Mouse (Mus musculus) heart, embryonic 14.5 days (tissue): ENCODE results near the gene Cobll1. TPM values are rescaled to one million over a fixed set of nuclear protein-coding genes. Genes with fewer than 3 reads are reported as not detected.
A peak's percentile ranks its signal among the peaks of the same experiment; 100 is the strongest.

Experiments used
- ATAC-seq: fragments of 200-750 bp; cut with Nextera tagmentation; 2 replicates; pipeline ENCODE4 v1.8.0; 2017; ENCODE audit warnings: low read depth, moderate TSS enrichment; ENCODE audit not compliant: insufficient number of reproducible peaks, insufficient read depth, low FRiP score
- H3K27ac ChIP-seq, 2 experiments: fragments of 200-500 bp in 1 of 2; fragments of 300-500 bp in 1 of 2; sonication (generic) in 1 of 2; replicated peaks in 1 of 2; 2 replicates each; pipeline ENCODE4 v1.5.1; 2012 to 2014; ENCODE audit warnings: low read depth in 2 of 2, low read length in 2 of 2, control low read depth in 1 of 2, mild to moderate bottlenecking in 1 of 2, mixed read lengths in 1 of 2; ENCODE audit not compliant: control insufficient read depth in 1 of 2, insufficient read depth in 1 of 2
- H3K27me3 ChIP-seq: fragments of 300-500 bp; sonication (generic); 2 replicates; pipeline ENCODE4 v1.6.1; 2014; ENCODE audit warnings: mild to moderate bottlenecking, low read length, control low read depth; ENCODE audit not compliant: control insufficient read depth, insufficient read depth
- H3K36me3 ChIP-seq: fragments of 300-500 bp; sonication (generic); 2 replicates; pipeline ENCODE4 v1.6.1; 2014; ENCODE audit warnings: mild to moderate bottlenecking, control low read depth, low read length, mixed read lengths; ENCODE audit not compliant: control insufficient read depth, insufficient read depth
- H3K4me1 ChIP-seq, 2 experiments: fragments of 200-500 bp in 1 of 2; fragments of 300-500 bp in 1 of 2; sonication (generic) in 1 of 2; 2 replicates each; pipeline ENCODE4 v1.6.1; 2012 to 2014; ENCODE audit warnings: low read length in 2 of 2, control low read depth in 1 of 2, mixed read lengths in 1 of 2; ENCODE audit not compliant: control insufficient read depth in 2 of 2, insufficient read depth in 2 of 2
- H3K4me2 ChIP-seq: fragments of 300-500 bp; sonication (generic); 2 replicates; pipeline ENCODE4 v1.6.1; 2014; ENCODE audit warnings: mild to moderate bottlenecking, low read length
- H3K4me3 ChIP-seq, 2 experiments: fragments of 200-500 bp in 1 of 2; fragments of 300-500 bp in 1 of 2; sonication (generic) in 1 of 2; 2 replicates each; pipeline ENCODE4 v1.5.1; 2012 to 2014; ENCODE audit warnings: low read length in 2 of 2, mild to moderate bottlenecking in 2 of 2, control low read depth in 1 of 2, low read depth in 1 of 2, moderate library complexity in 1 of 2; ENCODE audit not compliant: control insufficient read depth in 1 of 2, insufficient read depth in 1 of 2
- H3K9ac ChIP-seq: fragments of 300-500 bp; sonication (generic); 2 replicates; pipeline ENCODE4 v1.6.1; 2014; ENCODE audit warnings: mild to moderate bottlenecking, low read length
- H3K9me3 ChIP-seq: fragments of 300-500 bp; sonication (generic); 2 replicates; pipeline ENCODE4 v1.6.1; 2016; ENCODE audit warnings: low read length, control low read depth; ENCODE audit not compliant: control insufficient read depth
- WGBS: fragments of 180-500 bp; shearing (Covaris S2); extraction: QIAGEN DNeasy Blood & Tissue Kit; methylation state at CpG from one replicate; pipeline ENCODE4 v1.1.7; 2014; 5-methylcytosine and 5-hydroxymethylcytosine counted together
- polyA plus RNA-seq: library from polyadenylated mRNA; unstranded; fragments of >200 nt; fragmentation: Nextera tagmentation; extraction: Ambion mirVana; gene quantifications from 2 replicates; pipeline ENCODE4 v1.2.1, GENCODE M21; 2014

The Cobll1 gene
- polyA plus RNA-seq: 10.6 and 13.2 TPM in 2 replicates

DNA sequence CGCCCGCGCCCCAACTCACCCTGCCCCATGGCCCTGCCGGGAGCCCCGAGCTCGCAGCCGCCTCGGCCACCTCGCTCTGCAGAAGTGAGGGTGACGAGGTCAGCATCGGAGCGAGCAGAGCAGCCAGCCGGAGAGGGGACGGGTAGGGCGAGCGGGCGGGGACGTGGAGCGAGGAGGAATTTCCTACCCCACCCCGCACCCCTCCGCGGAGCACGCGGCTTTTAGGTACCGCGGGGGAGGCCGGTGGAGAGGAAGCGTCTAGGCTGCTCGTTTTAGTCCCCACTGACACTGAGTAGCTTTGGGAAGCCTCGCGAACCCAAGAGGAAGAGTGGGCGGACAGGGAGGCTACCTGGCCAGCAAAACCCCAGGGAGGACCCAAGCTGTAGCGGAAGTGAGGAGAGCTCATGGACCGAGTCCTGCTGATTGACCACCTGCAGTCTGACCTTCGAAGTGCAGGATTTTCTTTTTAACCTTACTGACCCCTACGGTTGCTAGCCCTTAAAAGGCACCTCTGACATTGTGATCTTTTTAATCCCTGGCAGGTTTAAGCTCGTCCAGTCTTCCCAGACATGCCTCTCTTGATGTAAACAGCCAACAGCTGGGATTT lies at the start of gene Cobll1:
TSS of gene Cobll1 (minus strand) at position 440 of the 607 bp plus-strand sequence.
- WGBS: under 1% methylated on average over 34 of the region's 37 CpGs
- ATAC-seq: peak; percentile 73

DNA sequence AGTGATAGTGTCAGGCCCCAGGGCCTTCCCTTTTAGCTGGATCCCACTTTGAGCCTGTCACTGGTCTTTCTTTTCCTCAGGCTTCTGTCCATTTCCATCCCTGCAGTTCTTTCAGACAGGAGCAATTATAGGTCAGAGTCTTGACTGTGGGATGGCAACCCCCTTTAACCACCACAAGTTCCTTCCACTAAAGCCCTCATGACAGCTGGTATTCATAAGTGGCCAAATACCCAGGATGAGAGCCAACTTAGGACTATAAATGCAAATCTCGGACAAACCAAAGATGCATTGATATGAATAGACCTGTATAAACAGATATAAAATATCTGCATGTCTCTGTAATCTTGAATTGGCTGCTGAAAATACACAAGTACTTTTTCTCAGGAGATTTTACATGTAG lies 49.5 kb upstream of the Cobll1 start:
- Histone ChIP-seq H3K4me2 (no peak overlapping the region), H3K4me3 (no peak overlapping the region), H3K9me3 (no peaks in the 10 kb centered on the region), H3K27ac (no peak overlapping the region), H3K27me3 (no peaks in the 10 kb centered on the region), H3K9ac (no peak overlapping the region), H3K4me1 (no peaks in the 10 kb centered on the region; a peak in 1 of 4 replicates), H3K36me3 (no peaks in the 10 kb centered on the region)
- 80% methylated on average over 1 of the region's 1 CpGs for WGBS
- ATAC-seq: no peak

More for the DNA sequence above, at the start of gene Cobll1:
- Histone ChIP-seq H3K36me3 (no peaks in the 10 kb centered on the region), H3K27ac (peak within 1 kb of the TSS; percentile 82 to 91), H3K9ac (peak within 1 kb of the TSS; percentile 86), H3K27me3 (no peaks in the 10 kb centered on the region), H3K4me1 (peaks cover 0 to 20% of the 10 kb centered on the region in 2 experiments; a peak in 3 of 4 replicates), H3K9me3 (no peaks in the 10 kb centered on the region), H3K4me3 (peak within 1 kb of the TSS; percentile 61 to 88), H3K4me2 (peak within 1 kb of the TSS; percentile 90)

DNA sequence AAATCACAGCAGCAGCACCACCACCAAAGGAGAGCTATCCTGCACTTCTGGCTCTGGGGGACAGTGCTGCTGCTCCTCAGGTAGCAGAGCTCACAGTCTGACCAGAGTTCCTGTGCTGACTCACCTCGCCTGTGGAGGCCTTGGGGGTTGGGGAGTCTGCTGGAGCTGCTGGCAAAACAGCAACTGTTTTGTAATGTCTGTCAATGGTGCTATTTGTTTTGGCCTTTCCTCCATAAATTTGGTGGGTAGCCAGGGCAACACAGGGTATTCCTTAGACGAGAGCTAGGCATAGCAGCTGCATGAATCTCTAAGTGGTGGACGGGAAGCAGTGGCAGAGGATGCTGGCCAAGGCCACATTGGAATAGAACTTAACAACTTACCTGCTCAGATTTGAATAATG lies 46.2 kb upstream of the Cobll1 start:
- Histone ChIP-seq H3K9ac (no peak overlapping the region), H3K36me3 (no peaks in the 10 kb centered on the region), H3K4me3 (no peak overlapping the region), H3K4me1 (no peaks in the 10 kb centered on the region; a peak in 1 of 4 replicates), H3K27me3 (no peaks in the 10 kb centered on the region), H3K4me2 (no peak overlapping the region), H3K9me3 (no peaks in the 10 kb centered on the region), H3K27ac (no peak overlapping the region)
- WGBS: 67% methylated on average over 3 of the region's 3 CpGs
- no peak for ATAC-seq

DNA sequence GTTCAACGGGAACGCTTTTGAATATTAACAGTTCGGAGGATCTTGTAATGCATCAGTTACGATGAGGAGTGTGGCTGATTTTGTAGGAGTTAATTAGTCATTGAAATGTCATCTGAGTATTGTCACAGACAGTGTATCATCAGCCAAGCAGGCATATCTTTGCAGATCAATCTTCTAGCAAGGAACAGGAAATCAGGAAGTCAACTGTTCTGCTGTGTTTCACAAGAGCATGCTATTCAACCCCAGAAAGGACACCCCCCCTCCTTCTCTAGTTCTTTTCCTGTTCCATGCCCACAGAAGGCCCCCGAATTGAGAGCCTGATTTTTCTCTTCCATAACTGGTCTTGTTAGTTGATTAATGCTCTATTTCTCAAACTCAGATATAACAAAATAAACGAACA lies 43.8 kb upstream of the Cobll1 start:
- Histone ChIP-seq H3K4me2 (no peak overlapping the region), H3K9ac (no peak overlapping the region), H3K4me3 (no peak overlapping the region), H3K27me3 (no peaks in the 10 kb centered on the region), H3K4me1 (peaks cover 4 to 5% of the 10 kb centered on the region in 2 experiments), H3K36me3 (no peaks in the 10 kb centered on the region), H3K27ac (no peak overlapping the region), H3K9me3 (no peaks in the 10 kb centered on the region)
- ATAC-seq: no peak
- 79% methylated on average over 6 of the region's 6 CpGs for WGBS

DNA sequence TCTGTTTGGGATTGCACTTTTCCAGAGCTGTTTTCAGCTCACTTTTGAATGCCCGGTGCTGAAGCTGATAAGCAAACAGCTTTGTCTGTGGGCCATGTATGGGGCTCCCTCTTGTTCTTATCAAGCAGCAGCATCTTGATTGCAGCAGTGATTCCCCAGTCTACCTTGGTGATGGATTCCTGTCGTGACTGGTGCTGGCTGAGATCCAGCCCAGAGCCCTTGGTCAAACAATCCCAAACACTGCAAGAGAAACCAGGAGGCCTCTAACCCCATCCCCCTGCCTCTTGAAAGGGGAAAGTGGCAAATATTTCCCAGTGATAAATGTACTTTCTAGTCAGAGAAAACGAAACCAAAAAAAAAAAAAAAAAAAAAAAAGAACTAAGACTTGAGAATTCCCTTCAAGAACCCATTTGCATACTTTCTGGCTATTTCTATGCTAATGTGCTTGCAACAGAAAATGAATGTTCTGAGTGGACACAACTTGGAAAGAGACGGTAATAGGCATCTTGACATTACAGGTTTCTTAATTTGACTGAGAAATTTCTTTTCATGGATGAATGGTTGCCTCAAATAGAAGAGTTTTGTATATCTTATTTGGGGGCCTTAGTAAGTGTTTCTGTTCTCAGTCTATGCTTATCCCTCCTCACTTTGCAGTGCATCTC lies 40.0 kb upstream of the Cobll1 start:
- WGBS: 19% methylated on average over 4 of the region's 4 CpGs
- no peak for ATAC-seq
- Histone ChIP-seq H3K4me3 (no peak overlapping the region), H3K27me3 (no peaks in the 10 kb centered on the region), H3K9ac (no peak overlapping the region), H3K36me3 (no peaks in the 10 kb centered on the region), H3K4me2 (no peak overlapping the region), H3K27ac (no peak overlapping the region), H3K9me3 (no peaks in the 10 kb centered on the region), H3K4me1 (peaks cover 4 to 5% of the 10 kb centered on the region in 2 experiments)

DNA sequence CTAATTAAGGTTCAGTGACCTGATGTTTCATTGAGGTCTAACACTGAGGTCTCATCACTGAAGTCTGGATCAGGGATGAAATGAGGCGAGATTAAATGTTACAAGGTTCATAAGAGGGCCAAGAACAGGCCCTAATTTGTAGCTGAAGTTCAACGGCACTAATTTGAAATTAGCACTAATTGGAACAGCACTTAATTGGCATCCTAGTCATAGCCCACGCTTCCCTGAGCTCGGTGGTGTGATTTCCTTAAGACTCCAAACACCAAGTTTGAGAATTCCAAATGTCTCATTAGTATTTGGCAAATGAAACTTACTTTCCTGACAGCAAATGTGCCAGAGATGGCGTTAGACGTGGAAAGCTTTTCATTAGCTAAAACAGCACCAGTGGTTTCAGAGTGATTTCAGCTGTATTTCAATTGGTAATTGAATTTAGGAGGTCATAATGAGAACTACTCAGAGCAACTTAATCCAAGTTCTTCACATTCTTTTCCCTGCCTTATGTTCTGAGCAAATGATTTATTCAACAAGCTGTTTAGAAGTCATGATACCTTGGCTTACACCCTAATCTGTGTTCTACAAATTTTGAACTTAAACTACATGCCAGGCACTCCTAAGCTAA lies 36.3 kb upstream of the Cobll1 start:
- peaks cover 4 to 5% of the 10 kb centered on the region in 2 experiments for H3K4me1 ChIP-seq
- H3K36me3 ChIP-seq: no peaks in the 10 kb centered on the region
- 86% methylated on average over 6 of the region's 6 CpGs for WGBS
- H3K27me3 ChIP-seq: no peaks in the 10 kb centered on the region
- H3K4me2 ChIP-seq: no peak overlapping the region
- no peak overlapping the region for H3K9ac ChIP-seq
- ATAC-seq: no peak
- H3K9me3 ChIP-seq: no peaks in the 10 kb centered on the region
- no peak overlapping the region for H3K4me3 ChIP-seq
- no peak overlapping the region for H3K27ac ChIP-seq

DNA sequence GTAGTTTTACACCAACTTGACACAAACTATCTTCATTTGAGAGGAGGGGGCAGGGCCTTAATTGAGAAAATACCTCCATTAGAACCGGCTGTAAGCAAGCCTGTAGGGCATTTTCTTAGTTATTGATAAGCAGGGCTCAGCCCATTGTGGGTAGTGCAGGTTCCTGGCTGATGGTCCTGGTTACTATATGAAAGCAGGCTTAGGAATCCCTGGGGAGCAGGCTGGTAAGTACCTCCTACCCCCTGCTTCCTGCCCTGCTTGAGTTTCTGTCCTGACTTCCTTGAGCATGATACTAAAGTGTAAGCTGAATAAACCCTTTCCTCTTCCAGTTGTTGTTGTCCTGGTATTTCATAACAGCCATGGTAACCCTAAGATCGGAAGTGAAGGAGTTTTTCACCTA lies 34.7 kb upstream of the Cobll1 start:
- no peak overlapping the region for H3K27ac ChIP-seq
- no peak overlapping the region for H3K9ac ChIP-seq
- H3K27me3 ChIP-seq: no peaks in the 10 kb centered on the region
- no peak for ATAC-seq
- WGBS: 40% methylated on average over 2 of the region's 2 CpGs
- H3K9me3 ChIP-seq: no peaks in the 10 kb centered on the region
- H3K4me1 ChIP-seq: peaks cover under 1 to 2% of the 10 kb centered on the region in 2 experiments; a peak in 3 of 4 replicates
- no peak overlapping the region for H3K4me2 ChIP-seq
- no peaks in the 10 kb centered on the region for H3K36me3 ChIP-seq
- H3K4me3 ChIP-seq: no peak overlapping the region
